Mouse (Mus musculus) embryonic facial prominence, embryonic 14.5 days (tissue): ENCODE data around the gene Fgf3. TPM values are rescaled to one million over a fixed set of nuclear protein-coding genes. Genes with fewer than 3 reads are reported as not detected.

Experiments
- ATAC-seq: fragments of 200-750 bp; cut with Nextera tagmentation; 2 replicates; pipeline ENCODE4 v1.8.0; 2017; ENCODE audit warnings: low read depth, moderate number of reproducible peaks, moderate TSS enrichment
- DNase-seq: peaks from one replicate; pipeline ENCODE4 v3.0.0-alpha.2; 2015; ENCODE audit warnings: low spot score
- H3K27ac ChIP-seq: fragments of 300-500 bp; sonication (generic); replicated peaks from 2 replicates; pipeline ENCODE4 v1.5.1; 2014; ENCODE audit warnings: low read depth, mild to moderate bottlenecking, low read length, moderate library complexity
- H3K27me3 ChIP-seq: fragments of 300-500 bp; sonication (generic); replicated peaks from 2 replicates; pipeline ENCODE4 v1.6.1; 2014; ENCODE audit warnings: low read length; ENCODE audit not compliant: control insufficient read depth, insufficient read depth
- H3K36me3 ChIP-seq: fragments of 300-500 bp; sonication (generic); 2 replicates; pipeline ENCODE4 v1.6.1; 2014; ENCODE audit warnings: low read length, mixed read lengths; ENCODE audit not compliant: control insufficient read depth, insufficient read depth
- H3K4me1 ChIP-seq: fragments of 300-500 bp; sonication (generic); 2 replicates; pipeline ENCODE4 v1.6.1; 2014; ENCODE audit warnings: antibody characterized with exemption, low read length; ENCODE audit not compliant: control insufficient read depth, insufficient read depth
- H3K4me2 ChIP-seq: fragments of 300-500 bp; sonication (generic); 2 replicates; pipeline ENCODE4 v1.6.1; 2014; ENCODE audit warnings: low read depth, mild to moderate bottlenecking, low read length, moderate library complexity, mixed read lengths
- H3K4me3 ChIP-seq: fragments of 300-500 bp; sonication (generic); 2 replicates; pipeline ENCODE4 v1.5.1; 2014; ENCODE audit warnings: low read depth, mild to moderate bottlenecking, low read length
- H3K9ac ChIP-seq: fragments of 300-500 bp; sonication (generic); 2 replicates; pipeline ENCODE4 v1.6.1; 2014; ENCODE audit warnings: low read depth, mild to moderate bottlenecking, low read length, moderate library complexity, mixed read lengths
- H3K9me3 ChIP-seq: fragments of 300-500 bp; sonication (generic); 2 replicates; pipeline ENCODE4 v1.6.1; 2016; ENCODE audit warnings: low read length; ENCODE audit not compliant: control insufficient read depth
- WGBS: fragments of 180-500 bp; shearing (Covaris S2); extraction: QIAGEN DNeasy Blood & Tissue Kit; methylation state at CpG from one replicate; pipeline ENCODE4 v1.1.7; 2014; 5-methylcytosine and 5-hydroxymethylcytosine counted together
- polyA plus RNA-seq: library from polyadenylated mRNA; unstranded; fragments of >200 nt; fragmentation: Nextera tagmentation; extraction: Ambion mirVana; gene quantifications from 2 replicates; pipeline ENCODE4 v1.2.1, GENCODE M21; 2014

Gene Fgf3
- polyA plus RNA-seq, 1 experiment from 2014 or later: 0.97 TPM

DNA sequence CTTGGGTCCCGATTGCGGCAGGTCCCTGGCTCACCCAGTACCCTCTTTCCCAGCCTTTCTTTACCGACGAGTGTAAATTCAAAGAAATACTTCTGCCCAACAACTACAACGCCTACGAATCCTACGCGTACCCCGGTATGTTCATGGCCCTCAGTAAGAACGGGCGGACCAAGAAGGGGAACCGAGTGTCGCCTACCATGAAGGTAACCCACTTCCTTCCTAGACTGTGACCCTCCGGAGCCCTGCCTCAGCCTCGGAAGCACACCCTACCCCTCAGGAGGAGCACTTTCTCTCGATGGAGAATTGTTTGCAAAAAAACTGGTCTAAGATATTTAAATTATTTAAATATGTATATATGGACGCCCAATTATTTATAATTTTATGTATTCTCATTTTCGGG, 24.8 kb downstream of the Fgf3 start:
- no peak overlapping the region for H3K4me3 ChIP-seq
- H3K4me1 ChIP-seq: peaks cover 9% of the 10 kb centered on the region; the same call in 1 of the 2 replicates
- peaks cover 78% of the 10 kb centered on the region for H3K27me3 ChIP-seq
- H3K36me3 ChIP-seq: no peaks in the 10 kb centered on the region
- ATAC-seq (no peak), DNase-seq (no peak)
- no peak overlapping the region for H3K27ac ChIP-seq
- H3K9ac ChIP-seq: no peak overlapping the region
- H3K9me3 ChIP-seq: no peaks in the 10 kb centered on the region
- no peak overlapping the region for H3K4me2 ChIP-seq
- 4% methylated on average over 18 of the region's 18 CpGs for WGBS

DNA sequence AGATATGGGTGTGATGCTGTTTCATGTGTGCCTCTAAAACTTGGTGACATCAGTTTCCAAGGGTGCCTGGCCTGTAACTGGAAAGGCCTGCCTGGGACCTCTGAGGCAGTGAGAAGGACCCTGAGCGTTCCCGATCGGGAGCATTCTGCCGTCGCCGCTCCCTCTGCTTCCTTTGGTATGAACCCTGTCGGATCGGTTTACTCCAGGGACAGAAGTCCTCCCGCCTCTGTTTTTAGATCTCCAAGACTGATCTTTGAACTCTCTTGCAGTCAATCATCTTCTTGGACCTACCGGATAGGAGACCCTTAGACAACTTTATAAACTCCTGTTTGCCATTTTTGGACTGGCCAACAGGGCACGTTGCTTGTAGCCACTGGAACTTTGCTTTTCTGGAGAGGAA, 25.3 kb downstream of the Fgf3 start:
- 2% methylated on average over 11 of the region's 11 CpGs for WGBS
- Histone ChIP-seq H3K27me3 (peaks cover 78% of the 10 kb centered on the region), H3K4me1 (peaks cover 9% of the 10 kb centered on the region; the same call in 1 of the 2 replicates), H3K27ac (no peak overlapping the region), H3K9ac (no peak overlapping the region), H3K4me3 (no peak overlapping the region), H3K4me2 (no peak overlapping the region), H3K9me3 (no peaks in the 10 kb centered on the region), H3K36me3 (no peaks in the 10 kb centered on the region)
- ATAC-seq (no peak), DNase-seq (no peak)

DNA sequence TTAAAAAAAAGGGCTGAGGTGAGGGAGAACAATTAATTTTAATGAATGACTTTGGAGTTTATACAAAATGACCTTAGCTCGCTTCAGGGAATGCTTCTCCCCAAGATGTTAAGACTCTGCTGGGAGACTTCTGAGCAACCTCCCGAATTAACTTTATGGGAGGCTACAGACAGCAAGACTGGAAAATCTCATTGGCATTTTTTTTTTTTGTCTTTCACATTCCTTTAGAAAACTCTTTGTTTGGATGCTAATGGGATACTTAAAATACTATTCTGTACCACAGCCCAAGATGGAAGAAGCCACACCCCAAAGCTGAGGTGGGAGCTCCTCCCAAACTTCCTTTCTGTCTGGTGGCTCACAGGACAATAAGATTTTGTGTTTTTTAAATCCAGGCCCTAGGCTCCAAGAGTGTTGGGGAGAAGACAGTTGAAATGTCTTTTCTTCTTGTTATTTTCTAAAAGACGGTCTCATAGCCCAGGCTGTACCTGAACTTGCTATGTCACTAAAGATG, 26.3 kb downstream of the Fgf3 start:
- no peaks in the 10 kb centered on the region for H3K9me3 ChIP-seq
- H3K4me3 ChIP-seq: no peak overlapping the region
- peaks cover 9% of the 10 kb centered on the region; the same call in 1 of the 2 replicates for H3K4me1 ChIP-seq
- H3K4me2 ChIP-seq: no peak overlapping the region
- ATAC-seq (no peak), DNase-seq (no peak)
- 50% methylated on average over 3 of the region's 3 CpGs for WGBS
- H3K27ac ChIP-seq: no peak overlapping the region
- no peak overlapping the region for H3K9ac ChIP-seq
- H3K27me3 ChIP-seq: peaks cover 77% of the 10 kb centered on the region
- no peaks in the 10 kb centered on the region for H3K36me3 ChIP-seq

DNA sequence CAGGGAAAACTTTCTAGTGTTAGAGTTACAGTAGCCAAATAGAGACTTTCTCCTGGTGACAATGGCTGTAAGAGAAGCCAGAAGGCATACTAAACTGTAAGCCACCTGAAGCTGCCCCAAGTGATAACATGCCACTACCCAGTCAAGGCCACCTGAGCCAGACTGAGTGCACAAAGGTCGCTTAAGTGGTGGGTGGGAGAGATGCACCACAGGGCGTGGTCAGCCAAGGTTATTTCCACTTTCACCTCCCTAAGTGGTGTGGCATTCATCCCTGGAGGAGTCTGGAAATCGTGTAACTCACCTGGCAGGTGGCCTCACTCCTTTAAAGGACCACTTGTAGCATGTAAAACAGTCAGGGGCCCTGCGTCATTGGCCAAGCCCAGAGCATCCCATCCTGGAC, 29.3 kb downstream of the Fgf3 start:
- H3K36me3 ChIP-seq: no peaks in the 10 kb centered on the region
- H3K9ac ChIP-seq: no peak overlapping the region
- no peaks in the 10 kb centered on the region for H3K4me1 ChIP-seq
- whole genome bisulfite sequencing: 68% methylated on average over 4 of the region's 4 CpGs
- H3K4me2 ChIP-seq: no peak overlapping the region
- peaks cover 48% of the 10 kb centered on the region for H3K27me3 ChIP-seq
- DNase-seq (no peak), ATAC-seq (no peak)
- no peak overlapping the region for H3K4me3 ChIP-seq
- H3K27ac ChIP-seq: no peak overlapping the region
- H3K9me3 ChIP-seq: no peaks in the 10 kb centered on the region

- no peak overlapping the region for H3K9ac ChIP-seq
- no peaks in the 10 kb centered on the region for H3K36me3 ChIP-seq
- H3K9me3 ChIP-seq: no peaks in the 10 kb centered on the region
- peaks cover 44% of the 10 kb centered on the region for H3K27me3 ChIP-seq
- no peak overlapping the region for H3K4me3 ChIP-seq
- no peak overlapping the region for H3K4me2 ChIP-seq
- H3K27ac ChIP-seq: no peak overlapping the region
- no peaks in the 10 kb centered on the region for H3K4me1 ChIP-seq
- DNase-seq (no peak), ATAC-seq (no peak)
- WGBS: 74% methylated on average over 8 of the region's 8 CpGs
Observed at GRCm38 (mm10) chr7:144867602-144868001, 29.7 kb downstream of the Fgf3 start.

DNA sequence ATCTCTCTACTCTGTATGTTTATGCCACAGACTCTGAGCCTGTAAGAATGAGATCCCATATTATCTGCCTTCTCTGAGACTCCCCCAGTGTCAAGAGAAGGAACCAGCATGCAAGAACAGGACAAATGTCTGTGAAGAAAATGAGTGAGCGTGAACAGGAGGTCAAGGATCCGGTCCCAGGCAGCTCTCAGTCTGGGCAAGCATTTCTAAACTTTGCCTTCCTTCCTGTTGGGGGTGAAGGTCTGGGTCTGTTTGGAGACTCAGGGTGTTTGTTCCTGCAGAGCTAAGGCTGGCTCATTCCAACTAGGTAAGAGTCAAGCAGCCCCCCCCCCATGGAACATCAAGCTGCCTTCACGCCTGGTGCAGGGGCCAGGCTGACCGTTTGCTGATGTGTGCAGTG, 34.5 kb downstream of the Fgf3 start:
- H3K4me3 ChIP-seq: no peak overlapping the region
- DNase-seq: no peak
- no peak overlapping the region for H3K9ac ChIP-seq
- H3K27ac ChIP-seq: no peak overlapping the region
- no peaks in the 10 kb centered on the region for H3K27me3 ChIP-seq
- WGBS: 58% methylated on average over 4 of the region's 4 CpGs
- H3K4me1 ChIP-seq: no peaks in the 10 kb centered on the region
- ATAC-seq: no peak
- no peaks in the 10 kb centered on the region for H3K36me3 ChIP-seq
- H3K9me3 ChIP-seq: no peaks in the 10 kb centered on the region
- H3K4me2 ChIP-seq: no peak overlapping the region

DNA sequence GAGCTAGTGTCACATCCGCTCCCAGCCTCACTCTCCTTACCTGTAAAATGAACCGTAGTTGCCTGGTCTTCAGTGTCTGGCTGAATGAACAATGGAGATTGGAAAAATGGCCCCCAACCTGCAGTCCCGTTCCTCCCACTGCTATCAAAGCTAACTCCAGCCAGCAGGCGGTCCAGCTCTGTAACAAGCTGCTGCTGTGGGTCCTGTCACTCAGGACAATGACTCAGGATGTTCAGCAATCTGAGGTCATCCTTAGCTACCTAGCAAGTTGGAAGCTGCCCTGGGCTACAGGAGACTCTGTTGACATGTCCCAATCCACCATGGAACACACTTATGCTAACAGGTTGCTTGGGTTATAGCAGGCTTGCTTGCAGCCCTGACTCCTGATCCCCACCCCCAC, 35.3 kb downstream of the Fgf3 start:
- Histone ChIP-seq H3K27ac (no peak overlapping the region), H3K4me1 (no peaks in the 10 kb centered on the region), H3K36me3 (no peaks in the 10 kb centered on the region), H3K4me3 (no peak overlapping the region), H3K27me3 (no peaks in the 10 kb centered on the region), H3K9me3 (no peaks in the 10 kb centered on the region), H3K9ac (no peak overlapping the region), H3K4me2 (no peak overlapping the region)
- DNase-seq (no peak), ATAC-seq (no peak)
- WGBS: 76% methylated on average over 4 of the region's 4 CpGs

GRCm38 (mm10) chr7:144874226-144874625, 36.3 kb downstream of the Fgf3 start:
- Histone ChIP-seq H3K4me1 (no peaks in the 10 kb centered on the region), H3K27ac (no peak overlapping the region), H3K9me3 (no peaks in the 10 kb centered on the region), H3K4me3 (no peak overlapping the region), H3K9ac (no peak overlapping the region; the same call in 1 of the 2 replicates), H3K36me3 (no peaks in the 10 kb centered on the region), H3K4me2 (no peak overlapping the region), H3K27me3 (no peaks in the 10 kb centered on the region)
- DNase-seq (no peak), ATAC-seq (no peak)
- 71% methylated on average over 4 of the region's 4 CpGs for WGBS

DNA sequence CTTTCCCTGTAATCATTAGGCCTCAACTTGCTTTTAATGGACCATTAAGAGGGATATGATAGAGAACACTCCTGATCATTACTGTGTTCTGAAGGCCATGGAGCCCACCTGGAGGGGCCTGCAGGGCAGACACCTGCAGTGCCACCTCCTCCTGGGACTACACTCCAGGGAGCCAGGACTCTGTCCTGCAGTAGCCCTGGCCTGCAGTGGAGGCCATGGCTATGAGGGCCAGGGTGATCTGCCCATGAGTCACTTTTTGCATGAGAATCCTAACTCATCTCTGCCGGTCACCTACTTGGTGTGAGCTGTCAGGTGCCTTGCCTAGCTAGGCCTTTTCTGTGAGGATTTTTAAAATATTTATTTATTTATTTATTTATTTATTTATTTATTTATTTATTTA, 40.5 kb downstream of the Fgf3 start:
- Histone ChIP-seq H3K4me2 (no peak overlapping the region), H3K27ac (no peak overlapping the region), H3K9ac (no peak overlapping the region), H3K36me3 (no peaks in the 10 kb centered on the region), H3K4me3 (no peak overlapping the region), H3K9me3 (no peaks in the 10 kb centered on the region), H3K27me3 (no peaks in the 10 kb centered on the region), H3K4me1 (no peaks in the 10 kb centered on the region)
- WGBS: 88% methylated on average over 1 of the region's 1 CpGs
- no peak for DNase-seq
- no peak for ATAC-seq
